Mouse (Mus musculus) limb, embryonic 13.5 days (tissue): ENCODE data around the gene Pdlim4. TPM values are rescaled to one million over a fixed set of nuclear protein-coding genes. Genes with fewer than 3 reads are reported as not detected.

Experiments used
- ATAC-seq: fragments of 200-750 bp; cut with Nextera tagmentation; 2 replicates; pipeline ENCODE4 v1.8.0; 2017; ENCODE audit warnings: low read depth, moderate number of reproducible peaks, moderate TSS enrichment; ENCODE audit not compliant: low FRiP score
- H3K27ac ChIP-seq: fragments of 300-500 bp; sonication (generic); 2 replicates; pipeline ENCODE4 v1.5.1; 2015; ENCODE audit warnings: inconsistent platforms, mild to moderate bottlenecking, moderate library complexity
- H3K27me3 ChIP-seq: fragments of 300-500 bp; sonication (generic); 2 replicates; pipeline ENCODE4 v1.6.1; 2015; ENCODE audit warnings: mild to moderate bottlenecking, inconsistent platforms
- H3K36me3 ChIP-seq: fragments of 300-500 bp; sonication (generic); 2 replicates; pipeline ENCODE4 v1.6.1; 2015; ENCODE audit warnings: inconsistent platforms, mild to moderate bottlenecking, moderate library complexity
- H3K4me1 ChIP-seq: fragments of 300-500 bp; sonication (generic); 2 replicates; pipeline ENCODE4 v1.6.1; 2015; ENCODE audit warnings: inconsistent platforms
- H3K4me2 ChIP-seq: fragments of 300-500 bp; sonication (generic); replicated peaks from 2 replicates; pipeline ENCODE4 v1.6.1; 2015; ENCODE audit warnings: inconsistent platforms, mild to moderate bottlenecking, moderate library complexity
- H3K4me3 ChIP-seq: fragments of 300-500 bp; sonication (generic); 2 replicates; pipeline ENCODE4 v1.5.1; 2015; ENCODE audit warnings: moderate library complexity, mild to moderate bottlenecking, inconsistent platforms
- H3K9ac ChIP-seq: fragments of 300-500 bp; sonication (generic); 2 replicates; pipeline ENCODE4 v1.6.1; 2015; ENCODE audit warnings: mild to moderate bottlenecking, inconsistent platforms
- H3K9me3 ChIP-seq: fragments of 300-500 bp; sonication (generic); 2 replicates; pipeline ENCODE4 v1.6.1; 2016; ENCODE audit warnings: inconsistent platforms
- WGBS: fragments of 180-500 bp; shearing (Covaris S2); methylation state at CpG from one replicate; pipeline ENCODE4 v1.1.7; 2015; 5-methylcytosine and 5-hydroxymethylcytosine counted together
- polyA plus RNA-seq: library from polyadenylated mRNA; unstranded; fragments of >200 nt; fragmentation: Nextera tagmentation; extraction: Ambion mirVana; gene quantifications from 2 replicates; pipeline ENCODE4 v1.2.1, GENCODE M21; 2015

Pdlim4 gene
- polyA plus RNA-seq, 1 experiment from 2014 or later = 162 TPM

GRCm38 (mm10) chr11:54066400-54066799 lies 2.4 kb downstream of the Pdlim4 start:
- peaks cover 78% of the 10 kb centered on the region for H3K4me1 ChIP-seq
- H3K27ac ChIP-seq = no peak overlapping the region
- no peaks in the 10 kb centered on the region for H3K9me3 ChIP-seq
- H3K4me2 ChIP-seq = peak overlapping the region; percentile 88
- 57% methylated on average over 5 of the region's 5 CpGs for WGBS
- H3K27me3 ChIP-seq = no peaks in the 10 kb centered on the region
- ATAC-seq = no peak
- peaks cover 27% of the 10 kb centered on the region for H3K36me3 ChIP-seq
- peak overlapping the region; percentile 90 for H3K9ac ChIP-seq
- peak overlapping the region; percentile 77 for H3K4me3 ChIP-seq

GRCm38 (mm10) chr11:54065915-54066178 lies 3.0 kb downstream of the Pdlim4 start:
- 91% methylated on average over 4 of the region's 4 CpGs for WGBS
- no peak overlapping the region for H3K9ac ChIP-seq
- H3K4me3 ChIP-seq = no peak overlapping the region
- H3K4me1 ChIP-seq = peaks cover 84% of the 10 kb centered on the region
- H3K27me3 ChIP-seq = no peaks in the 10 kb centered on the region
- H3K27ac ChIP-seq = no peak overlapping the region
- H3K4me2 ChIP-seq = peak overlapping the region; percentile 88; the same call in 1 of the 2 replicates
- H3K9me3 ChIP-seq = no peaks in the 10 kb centered on the region
- H3K36me3 ChIP-seq = peaks cover 28% of the 10 kb centered on the region
- ATAC-seq = no peak

DNA sequence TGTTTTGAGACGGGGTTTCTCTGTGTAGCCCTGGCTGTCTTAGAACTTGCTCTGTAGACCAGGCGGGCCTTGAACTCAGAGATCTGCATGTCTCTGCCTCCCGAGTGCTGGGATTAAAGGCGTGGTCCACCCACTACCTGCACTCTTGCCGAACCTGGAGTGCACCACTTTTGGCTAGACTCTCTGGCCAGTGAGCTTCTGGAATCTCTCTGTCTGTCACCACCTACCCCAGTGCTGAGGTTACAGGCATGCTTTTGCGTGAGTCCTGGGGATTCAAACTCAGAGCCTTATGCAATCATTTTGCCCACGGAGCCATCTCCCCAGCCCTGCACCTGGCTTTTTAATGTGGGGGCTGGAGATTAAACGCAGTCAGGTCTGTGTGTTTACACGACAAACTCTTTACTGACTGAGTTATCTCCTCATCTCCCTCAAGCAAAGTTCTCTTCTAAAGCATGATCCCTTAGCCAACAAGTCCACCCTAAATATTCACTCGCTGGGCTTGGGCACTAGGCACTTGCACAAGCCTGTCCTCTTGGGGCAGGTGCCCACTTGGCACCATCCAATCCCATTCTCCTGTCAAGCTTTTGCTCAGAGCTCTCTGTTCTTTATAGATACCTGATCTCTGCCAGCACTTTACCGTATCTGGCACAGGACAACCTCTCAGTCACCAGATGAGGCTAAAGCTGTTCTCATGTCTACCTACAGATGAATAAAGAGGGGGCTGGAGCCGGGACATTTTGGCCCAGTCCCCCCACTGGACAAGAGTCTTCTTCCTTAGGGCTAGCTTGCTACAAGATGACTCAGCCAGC lies 3.5 kb downstream of the Pdlim4 start:
- WGBS = 88% methylated on average over 12 of the region's 12 CpGs
- Histone ChIP-seq H3K36me3 (peaks cover 28% of the 10 kb centered on the region), H3K9me3 (no peaks in the 10 kb centered on the region), H3K4me1 (peaks cover 89% of the 10 kb centered on the region), H3K27ac (no peak overlapping the region), H3K9ac (no peak overlapping the region), H3K4me2 (0 out of 2 replicates have a peak overlapping the region, but pooled peaks have one; percentile 88), H3K4me3 (no peak overlapping the region), H3K27me3 (no peaks in the 10 kb centered on the region)
- no peak for ATAC-seq

DNA sequence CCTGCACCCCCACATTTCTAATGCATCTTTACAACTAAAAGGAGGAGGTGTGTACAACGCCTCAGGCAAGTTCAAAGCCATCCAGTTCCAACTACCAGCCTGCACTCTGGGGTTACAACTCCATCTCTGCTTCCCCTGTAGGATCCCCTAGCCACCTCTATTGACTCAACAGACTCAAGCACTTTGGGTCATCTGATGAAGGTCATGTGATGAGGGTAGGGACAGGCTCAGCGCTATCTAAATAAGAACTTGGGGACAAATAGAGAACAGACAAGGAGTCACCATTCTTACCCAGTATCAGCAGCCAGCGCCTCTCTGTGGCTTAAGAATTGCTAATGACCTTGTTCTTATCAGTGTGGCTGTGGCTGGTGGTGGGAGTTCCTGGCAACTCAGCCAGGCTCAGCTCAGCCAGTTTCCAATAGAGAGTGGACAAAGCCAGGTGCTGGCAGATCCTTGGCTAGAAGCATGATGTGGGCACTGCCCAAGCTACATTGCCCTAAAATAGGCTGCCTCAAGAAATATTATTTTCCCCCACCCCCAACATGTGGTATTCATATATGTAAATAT lies 4.3 kb downstream of the Pdlim4 start:
- WGBS = 83% methylated on average over 3 of the region's 3 CpGs

GRCm38 (mm10) chr11:54063472-54063775 lies 5.4 kb downstream of the Pdlim4 start:
- Histone ChIP-seq H3K9me3 (no peaks in the 10 kb centered on the region), H3K27me3 (no peaks in the 10 kb centered on the region), H3K27ac (no peak overlapping the region), H3K4me1 (peaks cover 98% of the 10 kb centered on the region), H3K4me2 (no peak overlapping the region), H3K36me3 (peaks cover 32% of the 10 kb centered on the region), H3K4me3 (no peak overlapping the region), H3K9ac (no peak overlapping the region)
- ATAC-seq = no peak; the same call in 1 of the 2 replicates
- 70% methylated on average over 10 of the region's 10 CpGs for WGBS

More for the DNA sequence above, 4.3 kb downstream of the Pdlim4 start:
- H3K36me3 ChIP-seq = peaks cover 28% of the 10 kb centered on the region
- H3K4me3 ChIP-seq = no peak overlapping the region
- H3K4me1 ChIP-seq = peaks cover 91% of the 10 kb centered on the region
- no peak overlapping the region for H3K27ac ChIP-seq
- H3K9me3 ChIP-seq = no peaks in the 10 kb centered on the region
- no peak for ATAC-seq
- no peak overlapping the region for H3K9ac ChIP-seq
- H3K4me2 ChIP-seq = no peak overlapping the region
- H3K27me3 ChIP-seq = no peaks in the 10 kb centered on the region

- H3K27ac ChIP-seq = peak overlapping the region; percentile 90
- H3K27me3 ChIP-seq = no peaks in the 10 kb centered on the region
- 0 out of 2 replicates have a peak overlapping the region, but pooled peaks have one; percentile 8 for H3K9ac ChIP-seq
- peaks cover 32% of the 10 kb centered on the region for H3K36me3 ChIP-seq
- no peaks in the 10 kb centered on the region for H3K9me3 ChIP-seq
- peaks cover 99% of the 10 kb centered on the region for H3K4me1 ChIP-seq
- H3K4me2 ChIP-seq = peak overlapping the region; percentile 14
- H3K4me3 ChIP-seq = no peak overlapping the region
- ATAC-seq = no peak
- 55% methylated on average over 9 of the region's 9 CpGs for WGBS
These were observed 5.9 kb downstream of the Pdlim4 start for GRCm38 (mm10) chr11:54062753-54063471.

DNA sequence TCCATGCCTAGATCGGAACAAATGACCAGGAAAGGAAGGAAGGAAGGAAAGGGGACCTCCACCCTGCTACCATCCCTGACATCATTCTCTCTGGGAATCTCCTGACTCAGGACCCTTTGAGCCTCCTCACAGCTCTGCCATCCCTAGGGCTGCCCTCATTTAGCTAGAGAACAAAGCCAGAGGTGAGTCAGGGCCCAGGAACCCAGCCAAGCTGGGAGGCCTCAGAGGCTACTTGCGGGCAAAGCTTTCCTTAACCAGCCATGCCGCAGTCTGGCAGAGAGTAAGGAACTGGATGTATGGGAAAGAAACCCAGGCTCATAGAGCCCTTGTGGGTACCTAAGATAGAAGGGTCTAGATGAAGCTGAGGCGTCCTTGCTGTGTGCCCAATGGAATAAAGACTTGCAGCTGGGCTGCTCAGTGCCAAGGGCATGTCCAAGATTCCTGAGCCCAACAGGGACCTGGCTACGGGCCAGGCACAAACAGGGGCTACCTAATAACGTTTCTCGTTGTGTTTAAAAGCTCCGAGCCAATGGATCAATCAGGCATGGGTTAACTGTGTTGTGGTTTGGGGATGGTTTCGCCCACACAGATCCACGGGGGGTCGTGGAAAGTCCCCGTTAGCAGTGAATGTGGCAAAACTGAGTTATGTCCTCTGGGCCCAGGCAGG lies 6.6 kb downstream of the Pdlim4 start:
- Histone ChIP-seq H3K27ac (peak overlapping the region; percentile 90), H3K4me1 (peaks cover 99% of the 10 kb centered on the region), H3K9me3 (no peaks in the 10 kb centered on the region), H3K36me3 (peaks cover 32% of the 10 kb centered on the region), H3K9ac (0 out of 2 replicates have a peak overlapping the region, but pooled peaks have one; percentile 8), H3K4me3 (no peak overlapping the region), H3K4me2 (peak overlapping the region; percentile 14), H3K27me3 (no peaks in the 10 kb centered on the region)
- no peak for ATAC-seq
- WGBS = 54% methylated on average over 12 of the region's 12 CpGs

GRCm38 (mm10) chr11:54060316-54060715 lies 8.5 kb downstream of the Pdlim4 start:
- peak; percentile 73 for ATAC-seq
- no peak overlapping the region for H3K4me3 ChIP-seq
- H3K4me1 ChIP-seq = peaks cover 90% of the 10 kb centered on the region
- no peaks in the 10 kb centered on the region for H3K27me3 ChIP-seq
- H3K27ac ChIP-seq = peak overlapping the region; percentile 90
- H3K36me3 ChIP-seq = peaks cover 41% of the 10 kb centered on the region
- peak overlapping the region; percentile 43 for H3K9ac ChIP-seq
- H3K9me3 ChIP-seq = no peaks in the 10 kb centered on the region
- WGBS = 3% methylated on average over 9 of the region's 9 CpGs
- peak overlapping the region; percentile 42; the same call in 1 of the 2 replicates for H3K4me2 ChIP-seq

DNA sequence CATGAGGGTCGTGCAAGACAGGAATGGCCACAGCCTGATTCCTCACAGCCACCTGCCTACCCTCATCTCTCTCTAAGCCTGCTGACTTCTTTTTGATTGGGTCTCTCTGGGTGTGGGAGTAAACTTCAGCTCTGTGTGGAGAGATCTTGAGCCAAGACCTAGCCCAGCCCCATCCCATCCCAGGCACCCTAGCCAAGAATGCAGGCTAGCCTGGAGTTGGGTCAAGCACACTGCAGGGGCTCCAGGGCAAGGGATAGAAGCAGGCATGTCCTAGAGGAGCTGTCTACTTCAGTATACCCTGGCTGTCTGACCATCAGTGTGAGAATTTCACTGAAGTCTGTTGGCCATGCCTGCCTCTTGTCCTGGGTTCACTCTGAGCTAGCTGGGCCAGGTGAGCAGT lies 9.3 kb downstream of the Pdlim4 start:
- no peak overlapping the region for H3K4me2 ChIP-seq
- WGBS = 67% methylated on average over 1 of the region's 1 CpGs
- H3K27me3 ChIP-seq = no peaks in the 10 kb centered on the region
- no peak overlapping the region for H3K9ac ChIP-seq
- no peaks in the 10 kb centered on the region for H3K9me3 ChIP-seq
- H3K36me3 ChIP-seq = peaks cover 46% of the 10 kb centered on the region
- peak overlapping the region; percentile 90; the same call in 1 of the 2 replicates for H3K27ac ChIP-seq
- no peak for ATAC-seq
- H3K4me3 ChIP-seq = no peak overlapping the region
- peaks cover 83% of the 10 kb centered on the region for H3K4me1 ChIP-seq

DNA sequence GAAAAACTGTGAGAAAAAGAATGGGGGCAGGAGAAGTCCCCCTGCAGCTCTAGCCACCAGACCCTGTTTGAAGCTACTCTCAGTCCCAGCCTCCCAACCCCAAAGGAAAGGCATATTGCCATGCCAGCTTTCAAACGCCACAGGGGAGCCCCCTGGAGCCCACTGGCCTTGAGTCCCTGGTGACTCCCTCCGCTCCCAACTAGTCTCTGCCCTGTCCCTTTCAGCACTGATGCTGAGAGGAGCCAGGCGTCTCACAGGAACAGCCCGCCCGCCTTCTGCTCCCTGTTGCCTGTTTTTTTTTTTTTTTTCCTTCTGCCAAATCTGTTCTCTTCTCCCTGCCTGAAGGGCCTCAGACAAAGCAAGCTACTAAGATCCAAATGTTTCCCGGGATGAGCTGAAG lies 10.2 kb downstream of the Pdlim4 start:
- ATAC-seq = no peak
- Histone ChIP-seq H3K27ac (peak overlapping the region; percentile 90), H3K4me3 (no peak overlapping the region), H3K27me3 (no peaks in the 10 kb centered on the region), H3K4me1 (peaks cover 74% of the 10 kb centered on the region), H3K4me2 (peak overlapping the region; percentile 19; the same call in 1 of the 2 replicates), H3K9me3 (no peaks in the 10 kb centered on the region), H3K9ac (peak overlapping the region; percentile 35), H3K36me3 (peaks cover 42% of the 10 kb centered on the region)
- 22% methylated on average over 6 of the region's 6 CpGs for WGBS

GRCm38 (mm10) chr11:54058056-54058617 lies 10.7 kb downstream of the Pdlim4 start:
- Histone ChIP-seq H3K9me3 (no peaks in the 10 kb centered on the region), H3K27me3 (no peaks in the 10 kb centered on the region), H3K27ac (peak overlapping the region; percentile 90), H3K36me3 (peaks cover 42% of the 10 kb centered on the region), H3K4me3 (no peak overlapping the region), H3K4me2 (peak overlapping the region; percentile 19; the same call in 1 of the 2 replicates), H3K4me1 (peaks cover 69% of the 10 kb centered on the region), H3K9ac (peak overlapping the region; percentile 35)
- 31% methylated on average over 10 of the region's 10 CpGs for WGBS
- ATAC-seq = no peak
